16 mouse cellular contexts compared by ENCODE assay signal in genomic region chr3:133680805-133681204, GRCm38 (mm10).
"Had no signal": no experiment of that assay in that cellular context is flagged by ENCODE, and none has a peak within 500 bp of the region (broad histone marks: within the 10 kb centered on the region; RNA-seq: fewer than 3 reads in every experiment).

No protein-coding gene starts in this region.

- H3K4me3 ChIP-seq: neural tube, embryonic 13.5 days; neural tube, embryonic 15.5 days; stomach, embryonic 15.5 days had no signal

- H3K4me2 ChIP-seq: neural tube, embryonic 13.5 days; neural tube, embryonic 15.5 days; stomach, embryonic 15.5 days had no signal

- H3K27me3 ChIP-seq: neural tube, embryonic 13.5 days; neural tube, embryonic 15.5 days; stomach, embryonic 15.5 days had no signal

- H3K9ac ChIP-seq: neural tube, embryonic 13.5 days; neural tube, embryonic 15.5 days; stomach, embryonic 15.5 days had no signal

- H3K4me1 ChIP-seq: stomach, embryonic 15.5 days had no signal

- DNase-seq: retina, postnatal 1 day; right cerebral cortex, adult 18-20 months; right cerebral cortex, postnatal 14 days; right cerebral cortex, postnatal 25 days; right cerebral cortex, postnatal 4 days; spleen, adult 18-20 months; thymus, adult 18-20 months; thymus, adult 2 months; thymus, postnatal 14 days; thymus, postnatal 25 days; thymus, postnatal 36 days; thymus, postnatal 4 days had no signal

- H3K36me3 ChIP-seq: neural tube, embryonic 13.5 days; neural tube, embryonic 15.5 days; stomach, embryonic 15.5 days had no signal

- H3K27ac ChIP-seq: neural tube, embryonic 13.5 days; neural tube, embryonic 15.5 days; stomach, embryonic 15.5 days; stomach, postnatal 0 days had no signal

- H3K9me3 ChIP-seq: neural tube, embryonic 13.5 days; neural tube, embryonic 15.5 days; stomach, embryonic 15.5 days had no signal
